Mouse (Mus musculus): ENCODE results near the gene Sfi1. TPM values are rescaled to one million over a fixed set of nuclear protein-coding genes. Genes with fewer than 3 reads are reported as not detected.
"Not testable (repeated sequence)": the region's sequence is repeated elsewhere in the genome, so short reads cannot be mapped to it uniquely, and the experiment has no call there.

The Sfi1 gene
- polyA plus RNA-seq, 1 experiment from 2014 or later = 12.8 TPM

- 0 out of 2 replicates have a peak, but pooled peaks cover 6% of the 10 kb centered on the region for H3K4me1 ChIP-seq
- H3K9ac ChIP-seq = peak within 1 kb of the TSS; percentile 39
- no peaks in the 10 kb centered on the region for H3K27me3 ChIP-seq
- peak within 1 kb of the TSS; percentile 21 for H3K27ac ChIP-seq
- under 1% methylated on average over 38 of the region's 57 CpGs for WGBS
- H3K4me3 ChIP-seq = peak within 1 kb of the TSS; percentile 43
- H3K9me3 ChIP-seq = no peaks in the 10 kb centered on the region
- peak; percentile 75 for ATAC-seq (ENCODE audit: borderline replicate concordance, extremely low read depth, low FRiP score, low TSS enrichment)
- peak within 1 kb of the TSS; percentile 35 for H3K4me2 ChIP-seq
- H3K36me3 ChIP-seq = peaks cover 24% of the 10 kb centered on the region
These were observed 9.0 kb upstream of the Sfi1 start, which contains the start of gene Eif4enif1 for GRCm38 (mm10) chr11:3202231-3202701. TSS of gene Eif4enif1 (plus strand) at chr11:3202392.

DNA sequence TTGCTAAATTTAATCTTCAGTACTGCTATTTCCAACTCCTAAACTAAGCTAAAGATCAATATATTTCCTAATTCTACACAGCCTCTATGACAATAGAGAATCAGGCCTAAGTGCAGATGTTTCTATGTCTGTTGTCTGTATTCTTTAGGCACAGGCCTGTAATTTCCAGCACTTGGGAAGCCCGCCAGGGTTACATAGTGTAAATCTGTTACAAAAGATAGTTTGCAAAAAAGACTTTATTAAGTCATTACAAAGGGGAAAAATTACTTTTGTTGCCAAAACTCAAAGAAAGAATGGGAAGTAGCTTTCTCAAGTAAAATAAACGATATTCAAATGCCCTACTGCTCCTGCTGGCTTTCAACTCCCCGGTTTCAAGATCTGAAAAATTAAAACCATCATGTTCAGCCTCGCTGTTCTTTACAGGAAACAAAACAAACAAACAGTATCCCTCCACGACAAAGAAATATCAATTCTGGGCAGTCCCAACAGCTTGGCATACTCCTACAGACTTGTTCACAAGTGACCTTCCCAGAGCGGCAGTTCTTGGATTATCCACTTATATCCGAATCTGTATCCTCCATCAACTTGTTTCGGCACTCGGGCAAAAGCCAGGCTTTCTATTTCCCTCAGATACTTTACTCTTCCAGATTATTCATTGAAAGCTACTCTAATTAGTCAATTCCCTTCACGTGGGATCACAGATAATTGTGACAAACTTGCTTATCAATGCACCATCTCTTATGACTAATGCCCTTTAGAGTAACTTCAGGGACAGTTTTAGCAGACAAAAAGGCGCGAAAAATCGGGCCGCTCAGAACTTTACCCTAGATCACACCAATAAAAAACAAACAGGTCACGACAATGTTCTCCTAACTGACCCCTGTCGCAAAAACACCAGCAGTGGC is 8.3 kb upstream of the Sfi1 start:
- H3K27ac ChIP-seq = no peak overlapping the region
- peak overlapping the region; percentile 43 for H3K4me3 ChIP-seq
- no peaks in the 10 kb centered on the region for H3K27me3 ChIP-seq
- peak overlapping the region; percentile 1; the same call in 1 of the 2 replicates for H3K9ac ChIP-seq
- ATAC-seq (ENCODE audit: borderline replicate concordance, extremely low read depth, low FRiP score, low TSS enrichment) = no peak
- 5% methylated on average over 16 of the region's 16 CpGs for WGBS
- H3K4me2 ChIP-seq = peak overlapping the region; percentile 25
- no peaks in the 10 kb centered on the region for H3K9me3 ChIP-seq
- 0 out of 2 replicates have a peak, but pooled peaks cover 6% of the 10 kb centered on the region for H3K4me1 ChIP-seq
- peaks cover 17% of the 10 kb centered on the region for H3K36me3 ChIP-seq

GRCm38 (mm10) chr11:3200636-3201035 is 7.4 kb upstream of the Sfi1 start:
- not testable (repeated sequence) for H3K36me3 ChIP-seq; H3K4me1 ChIP-seq; H3K4me3 ChIP-seq; ATAC-seq (ENCODE audit: borderline replicate concordance, extremely low read depth, low FRiP score, low TSS enrichment); H3K27me3 ChIP-seq; H3K27ac ChIP-seq; H3K4me2 ChIP-seq; H3K9me3 ChIP-seq; H3K9ac ChIP-seq
- 98% methylated on average over 5 of the region's 7 CpGs for WGBS

GRCm38 (mm10) chr11:3182707-3183106 is 10.6 kb downstream of the Sfi1 start:
- not testable (repeated sequence) for H3K36me3 ChIP-seq; H3K27ac ChIP-seq; ATAC-seq (ENCODE audit: borderline replicate concordance, extremely low read depth, low FRiP score, low TSS enrichment); H3K4me1 ChIP-seq; H3K27me3 ChIP-seq; H3K4me2 ChIP-seq; H3K9me3 ChIP-seq; H3K4me3 ChIP-seq; H3K9ac ChIP-seq
- WGBS = 74% methylated on average over 1 of the region's 1 CpGs

DNA sequence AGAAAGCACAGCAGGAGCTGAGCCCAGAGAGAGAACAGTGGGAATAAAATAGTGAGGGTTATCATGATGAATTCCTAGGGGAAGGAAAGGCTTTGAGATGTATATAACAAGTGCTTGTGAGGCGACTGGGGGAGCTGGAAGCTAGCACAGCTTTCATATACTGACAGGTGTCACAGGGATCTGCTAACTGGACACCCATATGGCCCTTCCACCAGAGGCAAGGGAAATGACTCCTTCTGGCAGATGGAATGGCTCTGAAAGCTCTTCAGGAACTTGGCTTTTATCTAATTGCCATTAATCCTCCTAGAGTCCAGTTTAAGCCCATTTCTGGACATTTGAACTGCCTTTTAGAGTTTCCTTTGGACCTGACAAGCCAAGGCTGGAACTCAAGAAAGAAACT is 11.3 kb downstream of the Sfi1 start:
- not testable (repeated sequence) for H3K4me2 ChIP-seq; H3K4me1 ChIP-seq; H3K9ac ChIP-seq; H3K36me3 ChIP-seq; H3K27ac ChIP-seq; H3K4me3 ChIP-seq; H3K9me3 ChIP-seq; ATAC-seq (ENCODE audit: borderline replicate concordance, extremely low read depth, low FRiP score, low TSS enrichment); H3K27me3 ChIP-seq
- WGBS = 56% methylated on average over 1 of the region's 1 CpGs

DNA sequence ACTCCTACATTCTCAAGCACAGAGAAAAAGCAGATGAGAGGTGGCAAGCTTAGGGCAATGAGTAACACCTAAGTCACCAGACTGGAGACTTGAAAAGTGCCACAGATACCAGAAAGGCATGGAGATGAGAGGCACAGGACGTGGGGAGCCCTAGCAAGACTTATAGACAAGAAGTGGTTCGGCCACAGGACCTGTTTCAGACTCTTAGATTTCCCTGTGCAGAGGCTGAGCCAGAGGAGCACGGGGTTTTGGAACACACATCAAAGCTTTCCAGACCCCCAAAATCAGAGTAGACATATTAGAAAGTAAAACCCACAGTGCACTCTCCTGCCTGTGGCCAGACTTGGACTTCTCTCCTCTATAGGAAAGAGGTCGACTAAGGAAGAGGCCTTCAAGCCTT is 12.0 kb downstream of the Sfi1 start:
- WGBS = 44% methylated on average over 4 of the region's 4 CpGs
- ATAC-seq (ENCODE audit: borderline replicate concordance, extremely low read depth, low FRiP score, low TSS enrichment); H3K9ac ChIP-seq: not testable (repeated sequence)

GRCm38 (mm10) chr11:3180510-3181160 is 12.6 kb downstream of the Sfi1 start:
- H3K9me3 ChIP-seq; H3K4me1 ChIP-seq; ATAC-seq (ENCODE audit: borderline replicate concordance, extremely low read depth, low FRiP score, low TSS enrichment); H3K9ac ChIP-seq; H3K27me3 ChIP-seq; H3K4me3 ChIP-seq; H3K4me2 ChIP-seq; H3K27ac ChIP-seq; H3K36me3 ChIP-seq: not testable (repeated sequence)
- 69% methylated on average over 6 of the region's 6 CpGs for WGBS

More for the DNA sequence above, 12.0 kb downstream of the Sfi1 start:
- not testable (repeated sequence) for H3K27me3 ChIP-seq, H3K27ac ChIP-seq, H3K4me1 ChIP-seq, H3K4me2 ChIP-seq, H3K4me3 ChIP-seq, H3K36me3 ChIP-seq, H3K9me3 ChIP-seq

DNA sequence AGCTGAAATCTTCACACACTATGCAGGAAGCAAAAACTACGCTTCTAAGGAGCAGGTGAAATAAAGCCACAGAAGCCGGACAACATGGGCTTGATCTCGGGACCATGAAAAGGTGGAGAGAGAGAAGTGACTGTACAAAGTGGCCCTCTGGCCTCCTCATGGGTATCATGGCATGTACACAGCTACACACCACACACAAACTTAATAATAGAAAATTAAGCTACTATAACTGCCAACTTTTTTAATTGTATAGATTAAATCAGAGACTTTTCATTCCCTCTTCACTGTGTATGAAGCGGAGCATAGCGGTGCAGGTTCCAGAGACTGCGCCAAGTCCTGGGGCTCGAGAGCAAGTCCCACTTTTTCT is 13.6 kb downstream of the Sfi1 start:
- not testable (repeated sequence) for H3K4me3 ChIP-seq; H3K36me3 ChIP-seq; ATAC-seq (ENCODE audit: borderline replicate concordance, extremely low read depth, low FRiP score, low TSS enrichment); H3K9ac ChIP-seq; H3K4me2 ChIP-seq; H3K27ac ChIP-seq; H3K27me3 ChIP-seq; H3K9me3 ChIP-seq; H3K4me1 ChIP-seq
- WGBS = 80% methylated on average over 7 of the region's 7 CpGs

- not testable (repeated sequence) for H3K4me3 ChIP-seq; ATAC-seq (ENCODE audit: borderline replicate concordance, extremely low read depth, low FRiP score, low TSS enrichment); H3K4me2 ChIP-seq; H3K9me3 ChIP-seq; H3K27me3 ChIP-seq; H3K36me3 ChIP-seq; H3K9ac ChIP-seq; H3K4me1 ChIP-seq; H3K27ac ChIP-seq
- 80% methylated on average over 6 of the region's 6 CpGs for WGBS
These were observed 14.1 kb downstream of the Sfi1 start for GRCm38 (mm10) chr11:3178968-3179725.

DNA sequence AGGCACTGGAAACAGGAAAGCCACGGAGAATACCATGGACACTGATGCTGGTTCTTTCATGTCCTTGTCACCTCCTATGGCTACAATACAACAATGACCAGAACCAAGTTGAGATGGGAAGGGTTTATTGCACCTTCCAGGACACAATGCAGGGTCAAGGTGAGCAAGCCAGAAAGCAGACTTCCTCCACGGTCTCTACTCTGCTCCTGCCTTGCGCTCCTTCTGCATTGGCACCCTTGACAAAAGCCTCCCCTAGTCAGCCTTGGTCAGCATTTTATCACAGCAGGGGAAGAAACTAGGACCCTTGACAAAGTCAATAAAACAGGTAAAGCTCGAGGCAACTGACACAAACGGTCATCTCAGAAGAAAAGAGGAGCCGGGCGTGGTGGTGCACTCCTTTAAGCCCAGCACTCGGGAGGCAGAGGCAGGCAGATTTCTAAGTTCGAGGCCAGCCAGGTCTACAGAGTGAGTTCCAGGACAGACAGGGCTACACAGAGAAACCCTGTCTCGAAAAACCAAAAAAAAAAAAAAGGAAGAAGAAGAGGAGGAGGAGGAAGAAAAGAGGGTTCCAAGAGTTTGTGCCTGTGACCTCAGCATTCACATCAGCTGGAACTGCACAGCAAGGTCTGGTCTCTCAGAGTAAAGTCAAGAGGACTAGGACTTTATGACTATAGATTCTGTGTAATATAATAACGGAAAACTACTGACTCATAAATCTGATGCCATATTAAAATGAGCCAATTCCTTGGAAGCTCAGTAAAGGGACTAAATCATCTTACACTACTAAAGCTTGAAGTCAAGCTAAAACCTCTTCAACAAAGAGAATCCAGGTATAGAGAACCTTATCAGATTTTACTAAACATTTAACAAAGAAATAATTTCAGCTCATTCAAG is 19.6 kb downstream of the Sfi1 start:
- 78% methylated on average over 11 of the region's 11 CpGs for WGBS
- ATAC-seq (ENCODE audit: borderline replicate concordance, extremely low read depth, low FRiP score, low TSS enrichment) = peak; percentile 60
- peaks cover 11% of the 10 kb centered on the region; the same call in 1 of the 2 replicates for H3K9me3 ChIP-seq
- not testable (repeated sequence) for H3K27me3 ChIP-seq, H3K9ac ChIP-seq, H3K27ac ChIP-seq, H3K4me2 ChIP-seq, H3K4me1 ChIP-seq, H3K4me3 ChIP-seq, H3K36me3 ChIP-seq

DNA sequence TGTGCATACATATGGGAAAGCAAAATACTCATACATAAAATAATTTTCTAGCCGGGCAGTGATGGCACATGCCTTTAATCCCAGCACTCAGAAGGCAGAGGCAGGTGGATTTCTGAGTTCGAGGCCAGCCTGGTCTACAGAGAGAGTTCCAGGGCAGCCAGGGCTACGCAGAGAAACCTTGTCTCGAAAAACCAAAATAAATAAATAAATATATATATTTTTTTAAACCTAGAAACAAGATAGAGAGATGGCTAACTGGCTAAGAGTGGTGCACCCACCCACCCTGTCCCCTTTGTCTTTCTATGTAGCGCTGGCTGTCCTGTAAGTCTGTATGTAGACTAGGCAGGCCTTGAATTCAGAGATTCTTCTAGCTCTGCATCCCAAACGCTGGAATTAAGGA is 20.7 kb downstream of the Sfi1 start:
- not testable (repeated sequence) for H3K4me2 ChIP-seq; H3K9ac ChIP-seq; H3K36me3 ChIP-seq; ATAC-seq (ENCODE audit: borderline replicate concordance, extremely low read depth, low FRiP score, low TSS enrichment); H3K27ac ChIP-seq; H3K4me1 ChIP-seq; H3K4me3 ChIP-seq; H3K27me3 ChIP-seq
- 51% methylated on average over 6 of the region's 6 CpGs for WGBS
- peaks cover 11% of the 10 kb centered on the region; the same call in 1 of the 2 replicates for H3K9me3 ChIP-seq

Measured in lung, embryonic 15.5 days (tissue).